Mouse (Mus musculus): ENCODE measurements around the gene Rassf7.
A peak's percentile ranks its signal among the peaks of the same experiment; 100 is the strongest.

The Rassf7 gene

DNA sequence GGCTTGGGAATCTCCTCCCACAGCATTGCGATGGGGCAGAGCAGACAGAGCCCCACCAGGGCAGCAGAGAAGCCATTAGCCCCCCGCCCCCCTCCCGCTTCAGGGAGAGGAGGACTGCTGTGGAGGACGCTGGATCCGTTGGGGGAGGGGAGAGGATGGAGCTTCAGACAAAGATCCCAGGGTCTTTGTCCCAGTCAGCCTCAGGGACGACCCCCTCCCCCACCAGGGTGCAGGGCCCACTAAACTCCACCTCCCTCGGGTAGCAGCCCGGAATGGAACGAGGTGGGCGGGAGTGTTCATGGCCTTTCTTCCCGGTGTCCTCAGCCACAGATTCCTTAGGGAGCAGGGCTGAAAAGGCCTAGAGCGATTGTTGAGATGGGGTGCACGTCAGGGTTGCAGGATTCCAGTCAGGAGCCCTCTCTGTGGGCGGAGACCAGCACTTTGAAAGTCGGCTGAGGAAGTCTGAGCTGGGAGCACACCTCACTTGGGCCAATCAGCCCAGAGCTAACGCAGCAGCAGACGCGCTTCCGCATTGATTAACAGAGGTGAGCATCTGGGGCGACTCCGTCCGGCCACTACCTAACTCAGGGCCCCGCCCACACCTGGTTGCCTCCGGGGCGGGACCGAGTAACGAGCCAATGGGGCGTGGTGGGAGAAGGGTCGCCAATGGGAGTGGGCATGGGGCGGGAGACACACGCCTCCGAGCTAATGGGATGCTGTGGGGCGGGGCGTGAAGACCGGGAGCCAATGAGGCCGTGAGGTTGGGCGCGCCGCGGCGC lies at the start of gene Rassf7:
Gene Rassf7, plus strand, starts transcription at position 760 of the 779 bp plus-strand sequence.
- DNase-seq (ENCODE audit: low read depth, low spot score) = peak; percentile 98

DNA sequence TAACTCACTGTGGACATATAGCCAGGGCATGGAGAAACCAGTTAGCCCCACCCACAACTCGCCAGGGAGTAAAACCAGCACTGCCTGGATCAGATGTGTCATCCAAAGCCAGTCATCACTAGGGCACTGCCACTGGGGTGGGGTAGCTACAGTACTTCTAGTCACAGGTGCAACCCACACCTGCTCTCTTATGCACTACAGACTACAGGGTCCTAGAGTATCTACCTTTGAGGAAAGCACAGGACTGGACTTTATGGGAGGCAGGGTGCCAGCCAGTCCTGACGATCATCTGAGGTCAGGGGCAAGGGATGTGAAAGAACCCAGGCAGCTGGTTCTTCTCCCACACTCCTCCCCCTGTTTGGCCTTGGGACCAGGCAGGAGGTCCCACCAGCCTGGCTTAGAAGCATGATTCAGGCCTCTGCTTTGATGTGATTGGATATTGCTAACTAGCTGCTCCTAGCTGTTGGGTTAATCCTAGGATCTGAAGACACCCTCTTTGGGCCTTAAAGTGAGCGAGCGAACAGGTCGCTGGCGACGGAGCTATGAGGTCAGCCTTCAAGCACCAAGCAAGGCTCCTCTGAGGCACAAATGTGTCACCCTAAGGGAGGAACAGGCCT lies 47.7 kb upstream of the Rassf7 start:
- peak; percentile 24 for DNase-seq (ENCODE audit: low read depth, low spot score)

DNA sequence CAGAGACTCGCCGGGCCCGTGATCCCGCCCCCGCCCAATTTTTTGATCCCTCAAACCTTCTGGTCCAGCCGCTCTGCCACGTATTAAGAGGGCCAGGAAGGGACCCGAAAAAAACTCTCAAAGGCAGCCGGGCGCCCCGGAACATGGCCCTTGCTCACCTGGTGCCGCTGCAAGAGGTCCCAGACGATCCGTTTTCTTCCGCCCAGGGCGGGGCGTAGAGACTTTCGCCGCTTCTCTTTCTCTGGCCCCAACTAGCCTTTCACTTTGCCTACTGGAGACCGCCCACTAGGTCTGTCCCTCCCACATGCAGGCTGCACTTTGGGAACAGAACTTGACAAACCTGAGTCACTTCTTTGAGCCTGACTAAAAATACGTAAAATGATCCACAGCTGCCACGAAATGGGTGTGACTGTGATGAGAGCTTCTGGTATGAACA lies 47.1 kb upstream of the Rassf7 start:
- DNase-seq (ENCODE audit: low read depth, low spot score) = peak; percentile 53

DNA sequence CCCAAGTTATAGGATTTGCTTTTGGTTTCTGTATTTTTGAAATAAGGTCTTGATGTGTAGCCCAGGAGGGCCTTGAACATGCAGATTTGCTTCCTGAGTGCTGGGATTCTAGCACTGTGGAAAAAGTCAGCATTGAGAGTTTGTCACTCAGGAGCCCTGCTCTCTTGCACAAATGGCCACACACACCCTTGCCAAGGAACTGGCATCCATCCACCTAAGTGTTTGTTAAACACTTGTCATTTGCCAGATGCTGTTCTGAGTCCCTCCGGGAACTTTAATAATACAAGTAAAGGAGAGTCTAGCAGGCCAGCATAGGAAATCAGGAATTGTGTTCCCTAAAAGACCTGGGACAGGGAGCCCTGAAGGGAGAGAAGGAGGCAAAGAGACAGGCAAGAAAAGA lies 46.4 kb upstream of the Rassf7 start:
- DNase-seq (ENCODE audit: low read depth, low spot score) = no peak

DNA sequence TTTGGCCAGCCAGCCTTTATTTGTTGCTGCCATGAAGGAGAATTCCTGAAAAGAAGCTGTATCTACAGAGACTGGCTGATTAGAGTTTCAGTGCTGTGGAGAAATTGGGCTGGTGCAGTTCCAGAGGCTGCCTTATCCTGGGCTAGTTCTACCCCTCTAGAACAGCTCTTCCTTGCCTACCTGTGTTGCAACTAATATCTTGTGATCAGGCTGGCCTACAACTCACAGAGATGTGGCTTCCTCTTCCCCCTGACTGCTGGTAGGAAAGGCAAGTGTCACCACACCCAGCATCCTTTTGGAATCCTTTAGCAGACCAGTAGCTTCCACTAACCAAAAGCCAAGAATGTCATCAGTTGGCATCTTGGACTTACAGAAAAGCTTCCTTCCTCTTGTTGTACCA lies 45.8 kb upstream of the Rassf7 start:
- no peak for DNase-seq (ENCODE audit: low read depth, low spot score)

DNA sequence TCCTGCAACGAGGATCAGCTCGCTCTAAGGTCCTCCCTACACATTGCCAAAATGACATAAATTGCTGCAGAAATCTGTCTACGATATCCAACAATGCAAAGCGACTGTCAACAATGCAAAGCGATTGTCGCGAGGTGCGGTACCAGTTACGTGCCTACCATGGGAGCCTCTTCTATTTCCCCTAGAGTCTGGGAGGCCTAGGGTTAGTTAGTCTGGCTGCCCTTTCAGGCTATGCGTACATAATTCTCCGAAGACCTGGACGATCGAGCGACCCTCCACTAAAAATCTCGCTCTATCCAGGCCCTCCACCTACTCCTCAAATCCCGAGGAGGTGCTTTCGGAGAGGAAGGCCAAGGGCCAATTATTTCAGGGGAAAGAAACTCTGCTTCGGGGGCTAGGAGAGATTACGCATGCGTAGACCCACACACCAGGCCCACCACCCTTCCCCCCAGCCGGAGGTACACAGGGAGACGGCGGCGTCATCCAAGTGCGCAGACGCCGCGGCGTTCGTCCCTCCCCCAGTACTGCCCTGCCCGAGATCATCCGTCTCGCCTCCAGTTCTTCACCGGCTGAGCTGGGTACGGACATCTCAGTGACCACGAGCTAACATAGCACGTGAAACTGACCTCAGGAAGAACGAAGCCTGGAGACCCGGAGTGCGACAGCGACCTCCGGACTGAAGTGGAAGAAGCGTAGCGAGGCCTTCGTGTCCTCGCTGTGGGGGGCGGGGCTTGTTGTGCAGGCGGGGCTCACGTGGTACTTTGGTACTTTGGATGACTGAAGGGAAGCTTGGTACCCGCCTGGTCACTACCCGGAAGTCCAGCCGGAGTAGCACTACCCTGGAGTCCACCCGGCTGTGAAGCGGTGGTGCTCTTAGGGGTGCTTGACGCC lies 43.3 kb upstream of the Rassf7 start, which contains the start of gene Rnh1:
Gene Rnh1, minus strand, starts transcription at position 742 of the 891 bp plus-strand sequence.
- DNase-seq (ENCODE audit: low read depth, low spot score) = peak; percentile 94

DNA sequence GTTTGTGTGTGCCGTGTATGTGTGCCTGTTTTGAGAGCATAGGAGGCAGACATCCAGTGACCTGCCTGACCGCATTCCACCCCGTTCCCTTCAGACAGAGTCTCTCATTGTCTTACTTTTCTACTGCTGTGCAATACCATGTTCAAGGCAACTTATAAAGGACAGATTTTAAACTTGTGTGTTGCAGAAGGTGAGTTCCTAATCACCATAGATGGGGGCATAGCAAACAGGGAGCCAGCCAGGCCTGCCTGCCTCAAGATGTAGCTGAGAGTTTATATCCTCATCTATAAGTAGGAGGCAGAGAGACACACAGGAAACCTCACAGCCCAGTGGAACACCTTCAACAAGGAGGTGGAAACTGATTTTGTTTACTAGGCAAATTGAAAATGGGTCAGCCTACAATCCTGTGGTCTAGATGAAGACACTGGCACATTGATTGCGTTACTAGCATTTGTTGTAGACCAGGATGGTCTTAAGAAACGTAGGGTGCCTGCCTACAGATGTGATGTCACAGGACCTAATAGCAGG lies 42.3 kb upstream of the Rassf7 start:
- peak; percentile 40 for DNase-seq (ENCODE audit: low read depth, low spot score)

DNA sequence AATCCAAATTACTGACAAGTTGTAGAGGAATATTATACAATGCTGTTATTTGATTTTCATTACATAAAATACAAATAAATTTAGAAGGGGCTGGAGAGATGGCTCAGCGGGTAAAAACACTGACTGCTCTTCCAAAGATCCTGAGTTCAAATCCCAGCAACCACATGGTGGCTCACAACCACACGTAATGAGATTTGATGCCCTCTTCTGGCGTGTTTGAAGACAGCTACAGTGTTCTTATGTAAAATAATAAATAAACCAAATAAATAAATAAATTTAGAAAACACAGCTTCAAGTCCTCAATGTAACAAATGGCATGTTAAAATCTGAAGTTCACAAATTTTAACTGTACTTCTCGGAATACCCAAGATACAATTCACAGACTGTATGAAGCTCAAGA lies 40.6 kb upstream of the Rassf7 start:
- no peak for DNase-seq (ENCODE audit: low read depth, low spot score)

DNA sequence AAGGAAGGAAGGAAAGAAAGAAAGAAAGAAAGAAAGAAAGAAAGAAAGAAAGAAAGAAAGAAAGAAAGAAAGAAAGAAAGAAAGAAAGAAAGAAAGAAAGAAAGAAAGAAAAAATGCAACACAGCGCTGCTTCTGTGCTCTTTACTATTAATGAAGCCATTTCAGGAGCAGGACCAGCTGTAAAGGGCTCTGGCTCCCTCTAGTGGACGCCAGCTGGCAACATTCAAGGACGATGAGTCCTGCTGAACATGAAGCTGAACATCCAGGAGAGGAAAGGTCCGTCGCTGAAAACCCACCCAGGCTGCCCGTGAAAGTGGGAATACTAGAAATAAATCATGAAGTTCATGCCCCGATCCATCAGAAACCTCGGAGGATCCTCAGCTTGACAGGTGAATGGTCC lies 39.5 kb upstream of the Rassf7 start:
- peak; percentile 95 for DNase-seq (ENCODE audit: low read depth, low spot score)

DNA sequence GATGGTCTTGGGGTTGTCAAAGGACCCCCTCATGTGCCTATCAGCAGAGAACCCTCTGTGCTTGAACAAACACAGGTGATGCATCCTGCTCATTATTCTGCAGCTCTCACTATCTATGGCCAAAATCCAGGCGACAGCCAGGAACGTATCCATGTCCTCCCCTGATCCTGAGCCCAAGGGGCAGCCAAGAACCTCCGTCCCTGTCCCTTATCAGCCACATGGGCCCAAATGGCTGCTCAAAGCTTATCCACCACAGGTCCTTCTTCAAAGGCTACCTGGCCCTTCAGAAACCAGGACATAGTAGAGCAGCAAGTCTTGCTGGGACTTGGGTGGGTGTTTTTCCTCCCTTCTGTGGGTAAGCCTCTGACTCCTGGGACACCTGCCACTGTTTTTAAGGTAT lies 27.5 kb upstream of the Rassf7 start:
- DNase-seq (ENCODE audit: low read depth, low spot score) = no peak

DNA sequence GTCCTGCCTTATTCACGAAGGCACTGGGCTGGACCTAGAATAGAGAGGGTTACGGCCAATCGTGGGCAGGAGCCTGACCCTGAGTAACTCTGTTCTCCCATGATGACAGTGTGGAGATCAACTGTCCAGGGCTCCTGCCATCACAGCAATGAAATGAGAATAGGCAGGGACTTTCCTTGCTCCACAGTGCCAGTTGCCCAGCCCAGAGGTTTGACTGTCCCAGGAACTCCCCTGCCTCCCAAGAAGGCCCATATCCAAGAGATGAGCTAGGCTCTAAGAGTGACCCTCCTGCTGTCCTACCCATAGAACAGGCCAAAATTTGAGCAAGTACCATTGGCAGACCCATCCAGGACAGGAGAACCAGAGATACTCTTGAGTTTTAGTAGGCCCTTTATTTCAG lies 26.9 kb upstream of the Rassf7 start:
- no peak for DNase-seq (ENCODE audit: low read depth, low spot score)

DNA sequence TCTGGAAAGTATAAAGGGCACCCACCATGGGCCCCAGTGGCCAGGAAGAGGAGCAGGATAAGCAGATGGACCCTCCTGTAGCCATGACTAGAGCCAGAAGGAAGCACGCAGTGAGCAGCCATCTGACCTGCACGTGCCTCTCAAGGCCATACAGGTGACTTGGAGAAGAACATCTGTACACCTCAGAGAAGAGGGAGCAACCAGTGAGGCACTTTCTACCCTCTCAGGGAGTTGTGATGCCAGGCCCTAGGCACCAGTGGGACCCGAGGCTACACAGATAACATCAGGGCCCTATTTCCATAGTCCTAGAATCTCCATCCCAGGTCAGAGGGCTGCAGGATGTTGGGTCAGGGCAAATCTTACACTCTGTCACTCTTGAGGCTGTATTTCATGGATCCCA lies 25.4 kb upstream of the Rassf7 start:
- DNase-seq (ENCODE audit: low read depth, low spot score) = no peak

DNA sequence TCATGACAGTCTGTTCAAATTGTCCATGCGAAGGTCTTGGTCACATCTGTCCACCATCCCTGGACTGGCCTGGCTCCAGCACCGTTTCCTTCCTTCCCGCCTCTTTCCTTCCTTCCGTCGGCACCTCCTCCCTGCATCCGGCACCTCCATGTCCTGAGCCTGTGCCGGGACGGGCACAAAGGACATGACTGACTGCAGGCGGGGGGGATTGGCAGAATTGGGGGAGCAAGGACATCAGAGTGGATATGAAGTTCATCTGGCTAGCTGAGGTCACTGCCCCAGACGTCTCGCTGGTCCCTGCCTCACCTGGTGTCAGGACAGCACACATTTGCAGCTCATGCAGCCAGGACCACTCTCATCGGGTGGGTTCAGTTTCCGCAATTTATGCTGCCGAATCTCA lies 24.6 kb upstream of the Rassf7 start:
- DNase-seq (ENCODE audit: low read depth, low spot score) = no peak

DNA sequence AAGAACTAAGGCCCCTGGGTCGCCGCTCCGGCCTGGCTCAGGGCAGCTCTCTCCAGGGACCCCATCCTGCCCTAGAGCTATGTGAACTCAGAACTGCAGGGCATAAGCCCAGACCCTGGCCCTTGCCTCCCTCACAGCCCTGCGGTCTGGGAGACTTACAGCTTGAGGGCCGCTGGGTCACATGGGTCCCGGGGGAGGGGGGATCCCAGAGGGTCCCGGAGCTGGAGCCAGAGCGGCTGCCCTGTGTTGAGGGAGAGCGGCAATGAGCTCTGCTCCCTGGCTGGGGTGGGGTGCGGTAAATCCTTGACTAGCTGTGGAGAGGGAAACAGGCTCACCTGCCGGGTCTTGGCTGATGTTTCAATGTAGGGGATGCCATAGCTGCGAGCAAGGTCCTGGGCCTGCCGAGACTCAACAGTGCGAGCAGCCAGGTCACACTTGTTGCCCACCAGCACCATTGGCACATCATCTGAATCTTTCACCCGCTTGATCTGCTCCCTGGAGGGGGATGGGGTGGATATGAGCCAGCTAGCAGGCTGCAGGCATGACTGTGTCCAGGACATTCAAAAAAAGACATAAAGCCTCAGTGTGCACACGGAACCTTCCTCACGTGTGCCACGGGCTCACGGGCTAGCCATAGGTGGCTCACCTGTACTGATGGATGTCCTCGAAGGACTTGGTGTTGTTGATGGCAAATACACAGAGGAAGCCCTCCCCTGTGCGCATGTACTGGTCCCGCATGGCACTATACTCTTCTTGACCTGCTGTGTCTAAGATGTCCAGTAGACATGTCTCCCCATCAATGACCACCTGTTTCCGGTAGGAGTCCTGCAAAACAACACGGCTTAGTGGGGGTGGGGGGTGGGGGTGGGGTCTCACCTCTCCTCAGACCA lies 23.6 kb upstream of the Rassf7 start:
- no peak for DNase-seq (ENCODE audit: low read depth, low spot score)

DNA sequence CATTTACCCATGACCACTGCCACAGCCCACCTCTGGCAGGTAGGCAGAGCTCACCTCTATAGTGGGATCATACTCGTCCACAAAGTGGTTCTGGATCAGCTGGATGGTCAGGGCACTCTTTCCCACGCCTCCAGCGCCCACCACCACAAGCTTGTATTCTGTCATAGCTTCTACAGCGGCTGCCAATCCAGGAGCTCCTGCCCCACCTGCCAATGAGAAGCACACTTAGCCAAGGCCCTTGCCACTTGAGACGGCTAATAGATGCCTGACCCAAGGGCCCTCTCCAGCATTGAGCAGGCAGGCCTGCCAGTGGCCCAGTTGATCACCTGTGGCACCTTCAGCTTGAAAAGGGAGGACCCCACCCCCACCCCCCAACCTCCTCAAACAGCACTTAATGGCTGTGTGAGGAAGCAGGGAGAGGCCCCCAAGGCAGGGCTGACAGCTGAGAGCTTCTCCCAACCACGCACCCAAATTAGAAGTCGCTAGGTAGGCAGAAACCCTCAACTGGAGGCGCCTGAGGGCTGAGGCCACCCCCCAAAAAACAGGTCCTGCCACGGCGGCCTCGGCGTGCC lies 22.8 kb upstream of the Rassf7 start:
- no peak for DNase-seq (ENCODE audit: low read depth, low spot score)

DNA sequence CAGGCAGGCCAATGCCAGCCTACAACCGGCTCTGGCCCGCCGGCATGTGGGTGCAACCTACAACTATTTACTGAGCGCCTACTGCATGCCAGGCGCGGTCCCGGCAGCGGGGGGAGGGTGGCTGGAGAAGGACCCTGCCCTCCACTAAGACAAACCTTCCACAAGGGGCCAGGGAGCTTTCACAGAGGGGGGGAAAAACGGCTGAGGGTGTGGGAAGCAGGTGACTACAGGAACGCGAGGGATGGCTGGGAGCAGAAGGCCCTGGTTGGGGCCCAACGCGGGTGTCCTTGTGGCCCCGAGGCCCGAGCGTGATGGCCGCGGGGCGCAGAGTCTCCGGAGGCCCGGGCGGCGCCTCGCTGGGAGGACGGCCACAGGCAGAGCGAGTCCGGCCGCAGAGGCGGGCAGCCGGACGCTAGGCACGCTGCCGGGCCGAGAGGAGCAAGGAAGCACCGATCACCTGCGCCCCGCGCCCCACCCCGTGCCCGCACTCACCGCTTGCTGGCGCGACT lies 22.3 kb upstream of the Rassf7 start:
- no peak for DNase-seq (ENCODE audit: low read depth, low spot score)

DNA sequence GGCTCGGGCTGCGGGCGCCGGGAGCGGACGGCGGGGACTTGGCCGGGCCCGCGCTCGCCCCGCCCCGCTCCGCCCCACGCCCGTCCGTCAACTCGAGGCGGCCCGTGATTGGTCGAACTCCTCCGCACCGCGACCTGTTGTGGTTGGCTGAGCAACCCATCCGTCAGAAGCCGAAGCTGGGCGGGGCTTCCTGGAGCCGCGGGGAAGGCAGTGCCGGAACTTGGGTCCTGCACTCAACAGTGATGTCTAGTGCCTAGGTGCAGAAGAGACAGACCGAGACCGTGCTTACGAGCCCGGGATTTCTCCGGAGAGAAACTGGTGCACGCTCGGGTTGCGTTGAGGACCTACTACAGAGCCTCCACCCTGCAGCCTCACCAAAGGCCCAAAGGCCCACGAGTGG lies 21.7 kb upstream of the Rassf7 start, which contains the start of the genes Hras and Lrrc56:
Gene Hras, minus strand, starts transcription at position 58 of the 400 bp plus-strand sequence.
Gene Lrrc56, plus strand, starts transcription at position 210 of the 400 bp plus-strand sequence.
- DNase-seq (ENCODE audit: low read depth, low spot score) = peak; percentile 99

DNA sequence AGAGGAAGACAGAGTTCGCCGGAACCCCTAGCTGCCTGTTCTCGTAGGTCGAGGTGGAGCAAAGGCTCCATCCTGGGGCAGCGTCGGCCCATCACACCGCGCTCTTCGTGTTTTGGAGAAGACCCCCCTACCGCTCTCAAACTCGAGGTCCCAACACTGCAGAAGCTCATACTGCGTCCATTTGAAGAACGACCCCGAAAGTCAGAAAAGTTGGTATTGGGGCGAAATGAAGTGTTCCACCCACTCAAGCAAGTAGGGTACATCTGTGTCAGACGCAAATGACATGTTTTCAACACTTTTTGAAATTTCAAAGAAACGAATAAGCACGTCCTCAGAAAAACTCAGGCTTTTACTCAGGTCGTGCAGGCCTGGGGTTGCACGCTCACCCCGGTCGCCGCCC lies 21.3 kb upstream of the Rassf7 start:
- DNase-seq (ENCODE audit: low read depth, low spot score) = no peak

DNA sequence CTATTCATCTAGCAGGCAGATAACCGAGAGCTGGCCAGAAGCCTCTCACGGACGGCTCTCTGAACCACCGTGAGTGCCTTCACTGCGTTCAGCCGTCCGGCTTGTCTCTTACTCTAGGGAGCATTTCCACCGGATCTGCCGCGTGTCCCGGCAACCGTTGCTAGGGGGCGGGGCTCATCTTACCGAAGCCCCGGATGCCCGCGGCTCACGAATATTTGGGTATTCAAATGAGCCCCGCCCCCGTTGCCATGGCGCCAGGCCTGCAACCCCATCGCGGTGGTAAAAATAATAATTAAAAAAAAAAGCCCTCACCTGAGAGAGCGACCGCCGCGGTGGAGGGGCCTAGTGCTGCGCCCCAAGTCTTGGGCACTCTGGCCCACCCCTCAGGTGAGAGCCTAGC lies 20.8 kb upstream of the Rassf7 start:
- DNase-seq (ENCODE audit: low read depth, low spot score) = peak; percentile 96

DNA sequence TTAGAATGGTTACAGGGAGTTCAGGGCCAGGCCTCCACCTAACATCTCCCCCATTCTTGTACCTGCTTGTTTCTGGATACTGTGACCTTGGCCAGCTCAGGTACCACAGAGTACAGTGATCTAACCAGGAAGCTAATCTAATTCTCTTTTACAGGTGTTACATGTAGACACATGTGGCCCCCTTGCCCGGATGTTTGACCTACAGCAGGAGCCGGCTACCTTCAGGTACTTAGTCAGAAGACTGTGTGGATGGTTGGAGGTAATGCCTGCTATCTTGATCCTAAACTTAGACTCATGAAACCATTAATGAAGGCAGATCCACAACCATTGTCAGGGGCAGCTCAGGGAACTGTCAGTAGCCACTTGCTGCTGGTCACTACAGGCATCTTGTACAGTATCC lies 19.9 kb upstream of the Rassf7 start:
- no peak for DNase-seq (ENCODE audit: low read depth, low spot score)

Measured in CD4-positive, CD25-positive, alpha-beta regulatory T cell, adult 2 months (primary cell).